ENCODE assay signal across 1 mouse cellular context in the genomic region with DNA sequence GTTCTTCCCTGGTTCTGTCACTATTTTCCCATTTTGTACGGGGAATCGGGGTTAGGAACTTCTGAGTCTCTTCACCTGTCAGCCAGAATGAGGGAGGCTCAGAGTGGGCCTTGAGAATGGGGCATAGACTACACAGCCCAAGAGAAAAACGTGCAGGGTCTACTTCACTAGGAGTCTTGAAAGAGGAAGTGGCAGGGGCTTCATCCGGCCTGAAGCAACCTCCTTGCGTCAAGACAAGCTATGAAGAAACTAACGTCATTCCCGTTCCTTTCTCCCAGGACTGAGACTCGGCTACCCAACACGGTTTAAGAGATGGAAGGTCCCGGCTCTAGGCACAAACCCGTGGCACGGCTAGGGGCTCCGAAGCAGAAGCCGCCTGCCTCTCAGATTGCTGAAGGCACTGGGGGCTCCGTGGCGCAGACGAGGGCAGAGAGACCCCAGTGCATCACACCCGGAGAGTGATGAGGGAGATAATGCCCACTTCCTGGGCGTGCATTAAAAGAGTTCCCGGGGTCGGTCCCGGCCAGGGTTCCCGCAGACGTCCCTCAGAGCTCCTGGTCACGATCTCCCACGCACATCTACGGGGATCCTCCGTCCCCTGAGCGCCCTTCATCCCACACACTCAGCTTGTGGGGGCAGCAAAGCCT.
TF ChIP-seq lines count a peak whose summit lies in the region.

No protein-coding gene starts in this region.

TF ChIP-seq in MEL, 35 proteins besides CTCF, POLR2A, EP300 and RAD21 (continued from another document):
- TF ChIP-seq BHLHE40 (IDR thresholded peaks at IDR 0.05; ENCODE audit: borderline replicate concordance, low read depth, low read length) = peak; percentile 13; the same call in 1 of the 2 replicates
- no peak for TF ChIP-seq TAL1 (IDR thresholded peaks at IDR 0.05; ENCODE audit: low read length)
- TF ChIP-seq POLR2AphosphoS2 (IDR thresholded peaks at IDR 0.05; ENCODE audit: low read length) = no peak
- peak; percentile 51 for TF ChIP-seq GATA1 (IDR thresholded peaks at IDR 0.05; ENCODE audit: low read depth, low read length)
- no peak; the same call in 1 of the 2 replicates for TF ChIP-seq SIN3A (IDR thresholded peaks at IDR 0.05; ENCODE audit: low read length)
- no peak for TF ChIP-seq GABPA (IDR thresholded peaks at IDR 0.05; ENCODE audit: low read depth, low read length)
- TF ChIP-seq MAFK (IDR thresholded peaks at IDR 0.05; ENCODE audit: borderline replicate concordance, low read depth, low read length) = no peak
- TF ChIP-seq NELFE (IDR thresholded peaks at IDR 0.05; ENCODE audit: low read depth, low read length) = peak; percentile 53; the same call in 1 of the 2 replicates
- no peak; the same call in 1 of the 2 replicates for TF ChIP-seq MAX (IDR thresholded peaks at IDR 0.05; ENCODE audit: low read length)
- 0 out of 2 replicates have a peak, but pooled peaks have one; percentile 9 for TF ChIP-seq TCF12 (IDR thresholded peaks at IDR 0.05; ENCODE audit: low read depth, low read length)
- no peak for TF ChIP-seq UBTF (IDR thresholded peaks at IDR 0.05; ENCODE audit: borderline replicate concordance, insufficient read depth, low read depth, low read length)
- TF ChIP-seq ETS1 (IDR thresholded peaks at IDR 0.05; ENCODE audit: low read depth, low read length) = peak; percentile 47
- peak; percentile 77 for TF ChIP-seq TBP (IDR thresholded peaks at IDR 0.05; ENCODE audit: low read depth, low read length)
- TF ChIP-seq MXI1 (IDR thresholded peaks at IDR 0.05; ENCODE audit: low read depth, low read length) = peak; percentile 52; the same call in 1 of the 2 replicates
- no peak for TF ChIP-seq USF1 (IDR thresholded peaks at IDR 0.05; ENCODE audit: low read depth, low read length)
- no peak for TF ChIP-seq RCOR1 (IDR thresholded peaks at IDR 0.05; ENCODE audit: low read depth, low read length)
- no peak for TF ChIP-seq SMC3 (IDR thresholded peaks at IDR 0.05; ENCODE audit: low read depth, low read length)
- TF ChIP-seq ELF1 (IDR thresholded peaks at IDR 0.05; ENCODE audit: low read depth, low read length) = 0 out of 2 replicates have a peak, but pooled peaks have one; percentile 10
- TF ChIP-seq NRF1 (IDR thresholded peaks at IDR 0.05; ENCODE audit: insufficient read depth, low read depth, low read length, poor library complexity, severe bottlenecking) = no peak
- peak; percentile 74 for TF ChIP-seq MYC (IDR thresholded peaks at IDR 0.05; ENCODE audit: low read depth, low read length)
